Mouse (Mus musculus) left cerebral cortex, adult 2 months (tissue): ENCODE data around the gene Vipr1. TPM values are rescaled to one million over a fixed set of nuclear protein-coding genes. Genes with fewer than 3 reads are reported as not detected.

Source experiments
- DNase-seq, 2 experiments: peaks; one replicate each; pipeline ENCODE4 v3.0.0; 2021 to 2022; ENCODE audit warnings: low spot score in 2 of 2, mixed read lengths in 1 of 2; ENCODE audit errors: extremely low spot score in 1 of 2
- H3K27ac ChIP-seq: fragments of 200-600 bp; 2 replicates; pipeline ENCODE4 v1.8.1; 2022
- H3K4me3 ChIP-seq: fragments of 200-600 bp; 2 replicates; pipeline ENCODE4 v1.8.1; 2022
- CTCF ChIP-seq: fragments of 200-600 bp; IDR thresholded peaks from 2 replicates; pipeline ENCODE4 v1.8.1; 2022; ENCODE audit warnings: antibody characterized with exemption, mild to moderate bottlenecking, moderate library complexity
- intact Hi-C: fragments of 180-260 bp; cut with DNase I; formaldehyde crosslinking; loops from one replicate; pipeline ENCODE4 v1.15.1; 2025
- total RNA-seq, 2 experiments: library from RNA; stranded (reverse); gene quantifications; 2 replicates each; pipeline ENCODE4 v1.2.3; 2021

The Vipr1 gene
- total RNA-seq, 2 experiments from 2014 or later, result 27.7 to 28.1 TPM

DNA sequence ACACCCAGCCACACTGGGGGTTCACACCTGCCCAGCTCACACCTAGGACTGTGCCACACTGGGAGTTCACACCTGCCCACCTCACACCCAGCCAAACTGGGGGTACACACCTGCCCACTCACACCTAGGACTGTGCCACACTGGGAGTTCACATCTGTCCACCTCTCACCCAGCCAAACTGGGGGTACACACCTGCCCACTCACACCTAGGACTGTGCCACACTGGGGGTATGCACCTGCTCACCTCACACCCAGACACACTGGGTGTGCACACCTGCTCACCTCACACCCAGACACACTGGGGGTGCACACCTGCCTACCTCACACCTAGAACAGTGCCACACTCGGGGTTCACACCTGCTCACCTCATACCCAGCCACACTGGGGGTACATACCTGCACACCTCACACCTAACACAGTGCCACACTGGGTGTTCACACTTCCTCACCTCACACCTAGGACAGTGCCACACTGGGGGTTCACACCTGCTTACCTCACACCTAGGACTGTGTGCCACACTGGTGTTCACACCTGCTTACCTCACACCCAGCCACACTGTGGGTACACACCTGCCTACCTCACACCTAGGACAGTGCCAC is 35.9 kb upstream of the Vipr1 start:
- no peak overlapping the region for H3K27ac ChIP-seq
- DNase-seq, result no peak
- no peak overlapping the region for H3K4me3 ChIP-seq
- TF ChIP-seq CTCF, result no peak
- intact Hi-C loops, result loop anchor here (5.0 kb wide), 1 partner anchor 359 kb away; no protein-coding TSS in a partner anchor

DNA sequence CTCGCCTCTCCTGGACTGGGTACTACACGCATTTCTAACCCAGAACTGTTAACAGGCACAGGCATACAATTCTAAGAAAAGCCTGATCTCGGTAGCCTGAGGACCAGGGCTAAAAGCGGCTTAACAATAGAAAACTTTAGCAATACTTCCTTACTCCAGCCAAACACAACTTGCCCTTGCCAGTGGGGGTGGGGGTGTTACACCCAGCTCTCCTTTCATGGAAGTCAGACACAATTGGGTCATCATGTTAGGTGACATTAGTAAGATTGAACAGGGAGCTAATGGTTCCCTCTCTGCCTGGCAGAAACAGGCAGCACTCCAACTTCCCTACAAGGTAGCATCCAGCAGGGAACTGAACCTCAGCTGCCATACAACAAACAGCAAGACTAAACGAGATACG is 33.1 kb upstream of the Vipr1 start:
- no peak for DNase-seq
- no peak overlapping the region for H3K4me3 ChIP-seq
- H3K27ac ChIP-seq, result no peak overlapping the region
- intact Hi-C loops, result loop anchor here (5.0 kb wide), 1 partner anchor 362 kb away; no protein-coding TSS in a partner anchor
- no peak for TF ChIP-seq CTCF

DNA sequence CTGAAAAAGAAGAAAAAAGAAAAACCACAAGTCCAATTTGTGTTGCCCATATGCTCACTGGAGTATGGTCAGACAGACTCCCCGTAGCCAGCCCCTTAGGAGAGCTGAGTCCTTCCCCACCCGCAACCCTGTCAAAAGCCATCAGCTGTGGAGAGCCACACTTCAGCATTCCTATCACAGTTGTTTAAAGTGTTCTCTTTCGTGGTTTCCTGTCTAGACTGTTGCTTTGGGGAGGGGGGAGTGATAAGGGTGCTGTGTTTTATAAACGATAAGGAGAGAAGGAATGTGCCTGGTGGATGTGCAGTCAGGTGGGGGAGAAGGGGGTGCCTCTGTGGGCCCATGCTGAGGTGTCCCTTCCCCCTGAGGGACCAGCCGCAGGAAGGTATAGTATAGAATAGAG is 29.3 kb upstream of the Vipr1 start:
- intact Hi-C loops, result no loop called here
- Histone ChIP-seq H3K4me3 (no peak overlapping the region), H3K27ac (no peak overlapping the region)
- no peak for TF ChIP-seq CTCF
- no peak for DNase-seq

DNA sequence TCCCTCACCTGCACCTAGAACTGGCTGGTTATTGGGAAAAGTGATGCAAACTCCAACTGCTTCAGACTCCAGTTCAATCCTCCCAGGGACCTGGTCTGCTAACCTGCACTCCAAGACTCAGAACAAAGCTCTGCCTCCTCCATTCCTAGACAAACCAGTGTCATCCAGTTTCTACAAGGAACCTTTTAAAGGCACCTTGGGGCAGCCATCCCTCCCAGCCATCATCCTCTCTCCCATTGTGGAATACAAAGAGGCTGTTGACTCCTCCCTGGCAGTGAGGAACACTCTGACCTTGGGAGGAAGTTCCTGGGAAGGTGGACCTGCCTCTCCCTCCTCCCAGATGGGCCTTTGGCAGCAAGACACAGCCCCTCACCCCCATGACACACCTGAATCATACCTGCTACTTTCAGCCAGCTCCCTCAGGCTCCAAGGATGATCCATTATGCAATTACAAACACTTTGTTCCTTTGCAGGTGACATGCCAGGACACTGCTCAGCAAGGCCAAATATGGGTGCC is 28.2 kb upstream of the Vipr1 start:
- TF ChIP-seq CTCF, result no peak
- intact Hi-C loops, result no loop called here
- no peak overlapping the region for H3K27ac ChIP-seq
- no peak overlapping the region for H3K4me3 ChIP-seq
- DNase-seq, result no peak

DNA sequence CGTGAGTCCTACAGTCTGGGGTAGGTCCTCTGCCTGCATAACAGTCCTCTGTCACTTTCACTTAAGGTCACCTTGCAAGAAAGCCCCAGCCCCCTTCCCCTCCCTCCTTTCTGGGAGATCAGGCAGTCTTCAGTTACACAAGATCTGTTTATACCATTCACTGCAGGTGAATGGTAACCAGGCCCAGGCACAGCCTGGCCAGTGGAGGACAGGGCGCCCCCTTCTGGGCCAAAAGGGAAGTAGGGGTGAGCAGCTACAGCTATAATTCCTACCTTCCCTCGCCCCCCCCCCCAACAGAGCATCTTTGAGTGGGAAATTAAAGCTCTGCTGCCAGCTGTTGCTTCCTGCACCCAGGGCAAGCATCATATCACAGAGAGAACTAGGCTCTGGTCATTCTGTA is 26.0 kb upstream of the Vipr1 start:
- intact Hi-C loops, result no loop called here
- DNase-seq, result no peak
- H3K27ac ChIP-seq, result no peak overlapping the region
- no peak overlapping the region for H3K4me3 ChIP-seq
- peak; percentile 45 for TF ChIP-seq CTCF

DNA sequence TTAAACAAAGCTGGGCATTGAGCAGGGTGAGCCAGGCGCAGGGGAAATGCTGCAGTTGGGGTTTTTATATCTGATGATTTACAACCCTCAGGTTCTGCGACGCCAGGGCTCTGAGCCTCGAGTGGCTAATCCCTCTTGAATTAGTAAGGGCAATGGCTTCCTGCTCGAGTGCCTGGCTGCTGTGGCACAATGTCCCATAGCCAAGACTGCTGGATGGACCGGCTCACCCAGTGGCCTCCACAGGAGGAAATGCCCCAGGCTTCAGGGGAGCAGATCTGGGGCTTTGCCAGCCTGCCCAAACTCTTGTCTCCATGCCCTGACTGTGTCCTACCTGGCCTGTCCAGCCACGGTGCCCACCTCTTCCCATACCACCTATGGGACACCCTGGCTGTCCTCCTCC is 23.1 kb upstream of the Vipr1 start:
- no peak for DNase-seq
- Histone ChIP-seq H3K27ac (no peak overlapping the region), H3K4me3 (no peak overlapping the region)
- no peak for TF ChIP-seq CTCF
- intact Hi-C loops, result no loop called here

DNA sequence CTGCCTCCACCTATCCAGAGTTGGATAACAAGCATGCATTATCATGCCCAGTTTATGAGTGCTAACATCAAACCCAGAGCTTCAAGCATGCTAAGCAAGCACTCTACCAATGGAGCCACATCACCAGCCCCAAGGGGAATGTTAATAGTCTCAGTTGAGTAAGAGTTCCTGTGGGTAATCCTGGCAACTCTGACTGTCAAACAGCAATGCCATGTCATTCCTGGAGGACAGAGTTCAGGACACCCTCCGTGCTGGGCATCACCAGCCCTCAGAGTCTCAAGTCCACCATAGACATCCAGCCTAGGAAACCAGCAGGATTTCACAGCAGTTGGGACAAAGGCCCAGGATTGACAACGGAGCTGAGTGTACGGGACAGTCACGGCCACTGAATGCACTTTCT is 19.3 kb upstream of the Vipr1 start:
- DNase-seq, result no peak
- Histone ChIP-seq H3K27ac (no peak overlapping the region), H3K4me3 (no peak overlapping the region)
- intact Hi-C loops, result no loop called here
- no peak for TF ChIP-seq CTCF

DNA sequence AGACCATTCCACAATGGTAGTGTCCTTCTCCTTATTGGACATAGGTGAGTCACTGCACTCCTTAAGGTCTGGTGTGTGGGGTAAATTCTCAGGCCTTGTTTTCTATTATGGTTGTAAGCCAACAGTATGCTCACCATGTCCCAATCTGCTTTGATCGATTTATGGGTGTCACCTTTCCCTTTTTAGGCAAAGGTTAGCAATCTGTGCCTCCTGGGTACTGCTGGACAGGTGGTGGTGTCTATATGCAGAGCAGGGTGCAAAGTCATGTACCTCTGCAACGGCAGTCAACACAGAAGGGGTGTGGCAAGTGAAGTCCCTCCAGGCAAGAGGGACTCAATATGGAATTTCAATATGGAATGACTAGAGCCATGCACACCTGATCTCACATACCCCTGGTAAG is 17.6 kb upstream of the Vipr1 start:
- TF ChIP-seq CTCF, result no peak
- intact Hi-C loops, result no loop called here

DNA sequence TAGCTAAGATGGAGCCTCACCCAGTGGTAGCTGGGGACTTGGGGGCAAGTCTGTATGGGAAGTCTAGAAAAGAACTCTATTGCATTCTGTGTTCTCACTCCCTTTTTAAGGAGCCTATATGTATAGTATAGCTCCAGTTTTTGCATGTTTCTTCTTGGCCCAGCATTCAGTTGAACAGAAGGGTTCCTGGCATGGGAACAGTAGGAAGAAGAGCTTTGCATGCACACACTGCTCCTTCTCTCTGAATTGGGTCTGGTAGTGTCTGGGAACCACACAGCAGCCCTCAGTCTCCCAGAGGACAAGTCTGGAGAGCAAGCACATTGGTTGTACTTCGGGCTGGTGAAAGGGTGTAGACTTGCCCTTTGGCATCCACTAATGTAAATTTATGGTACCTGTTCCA is 11.9 kb upstream of the Vipr1 start:
- intact Hi-C loops, result no loop called here
- no peak for DNase-seq
- TF ChIP-seq CTCF, result no peak
- Histone ChIP-seq H3K4me3 (no peak overlapping the region), H3K27ac (no peak overlapping the region)

More for the DNA sequence above, 17.6 kb upstream of the Vipr1 start:
- Histone ChIP-seq H3K4me3 (no peak overlapping the region), H3K27ac (no peak overlapping the region)
- no peak for DNase-seq

DNA sequence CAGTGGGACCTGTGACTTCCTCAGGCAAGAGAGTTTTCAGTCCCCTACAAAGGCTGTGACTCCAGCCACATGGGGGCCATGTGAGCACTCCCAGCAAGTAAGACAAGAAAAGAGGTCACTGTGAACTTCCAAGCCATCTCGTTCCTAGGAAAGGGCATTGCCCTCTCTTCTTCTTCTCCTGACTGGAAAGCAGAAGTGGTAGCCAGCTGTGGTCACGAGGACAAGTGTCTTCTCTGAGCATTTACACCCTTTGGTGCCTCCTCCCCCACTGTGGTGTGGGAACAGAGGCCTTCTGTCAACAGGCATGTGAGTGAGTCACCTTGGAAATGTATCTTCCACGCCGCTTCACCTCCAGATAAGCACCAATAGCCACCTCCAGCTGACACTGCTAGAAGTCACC is 10.6 kb upstream of the Vipr1 start:
- Histone ChIP-seq H3K27ac (0 out of 2 replicates have a peak overlapping the region, but pooled peaks have one; percentile 15), H3K4me3 (no peak overlapping the region)
- DNase-seq, result no peak
- intact Hi-C loops, result no loop called here
- no peak for TF ChIP-seq CTCF

DNA sequence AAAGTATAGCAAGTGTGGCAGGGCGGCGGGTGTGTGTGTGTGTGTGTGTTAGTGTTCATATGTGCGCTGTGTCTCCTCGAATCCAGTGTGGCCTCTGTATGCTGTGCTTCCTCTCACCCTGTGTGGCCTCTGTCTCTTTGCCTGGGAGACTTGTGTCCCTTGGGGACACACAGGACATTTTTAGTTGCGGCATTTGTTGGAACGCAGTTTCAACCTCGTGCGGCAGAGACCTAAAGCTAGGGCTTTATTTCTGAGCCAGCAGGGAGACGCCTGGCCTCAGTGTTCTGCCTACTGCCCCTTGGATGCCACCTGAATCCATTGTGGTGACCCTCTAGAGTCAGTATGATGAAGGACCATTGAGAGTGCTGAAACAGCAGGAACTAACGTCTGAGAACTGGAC is 9.6 kb upstream of the Vipr1 start:
- H3K4me3 ChIP-seq, result no peak overlapping the region
- no peak for DNase-seq
- no peak overlapping the region for H3K27ac ChIP-seq
- intact Hi-C loops, result no loop called here
- TF ChIP-seq CTCF, result no peak

DNA sequence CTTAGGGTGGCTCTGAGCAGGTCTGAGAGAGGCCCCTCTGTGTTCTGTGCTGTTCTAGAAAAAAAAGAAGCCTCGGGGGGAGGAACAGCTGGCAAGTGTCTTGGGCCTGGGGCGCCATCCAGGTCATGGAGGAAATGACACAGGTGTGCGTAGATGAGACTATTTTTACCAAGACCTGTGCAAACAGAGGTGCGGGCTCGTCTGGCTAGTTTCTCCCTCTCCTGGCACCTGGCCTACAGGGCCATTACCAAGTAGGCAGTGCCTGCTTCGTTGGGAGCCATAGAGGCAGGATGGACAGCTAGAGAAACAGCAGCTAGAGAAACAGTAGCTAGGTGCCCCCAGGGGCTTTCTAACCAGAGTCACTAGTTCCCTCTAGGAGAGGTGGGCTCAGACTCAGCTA is 9.2 kb upstream of the Vipr1 start:
- TF ChIP-seq CTCF, result no peak
- Histone ChIP-seq H3K27ac (no peak overlapping the region), H3K4me3 (no peak overlapping the region)
- no peak for DNase-seq
- intact Hi-C loops, result no loop called here
